Mouse (Mus musculus): ENCODE results near the gene Stag2. TPM values are rescaled to one million over a fixed set of nuclear protein-coding genes. Genes with fewer than 3 reads are reported as not detected.

The Stag2 gene
- polyA plus RNA-seq, 1 experiment, result 2.1 TPM

- Histone ChIP-seq H3K27ac (ENCODE audit: insufficient read depth, low read depth, low read length) (no peak overlapping the region), H3K36me3 (ENCODE audit: control insufficient read depth, insufficient read depth, low read length) (no peaks in the 10 kb centered on the region), H3K4me3 (ENCODE audit: low read depth, low read length) (no peak overlapping the region), H3K27me3 (ENCODE audit: control insufficient read depth, insufficient read depth, low read length) (no peaks in the 10 kb centered on the region), H3K4me1 (ENCODE audit: control insufficient read depth, insufficient read depth, insufficient read length, low read length) (no peaks in the 10 kb centered on the region)
- TF ChIP-seq POLR2A (IDR thresholded peaks at IDR 0.05; ENCODE audit: low read depth, low read length) (no peak), CTCF (IDR thresholded peaks at IDR 0.05; ENCODE audit: extremely low read depth, insufficient read length, insufficient replicate concordance, low read depth, low read length) (no peak)
- 76% methylated on average over 3 of the region's 3 CpGs for WGBS
Measured at GRCm38 (mm10) chrX:42324848-42325247, 175.7 kb downstream of the Stag2 start.

Other genes with a start within 250 kb of the Stag2 start
- 0.39 and 1.0 TPM in 2 replicates for gene Thoc2, start 228.6 kb upstream of the Stag2 start, polyA plus RNA-seq (2012; rRNA removed)
- gene Xiap, start 89.6 kb upstream of the Stag2 start, polyA plus RNA-seq (2012; rRNA removed), result 2.3 and 9.3 TPM in 2 replicates

Measured in small intestine, adult 2 months (tissue).